Comparison of ENCODE assay signal across 23 mouse cellular contexts in the genomic region with DNA sequence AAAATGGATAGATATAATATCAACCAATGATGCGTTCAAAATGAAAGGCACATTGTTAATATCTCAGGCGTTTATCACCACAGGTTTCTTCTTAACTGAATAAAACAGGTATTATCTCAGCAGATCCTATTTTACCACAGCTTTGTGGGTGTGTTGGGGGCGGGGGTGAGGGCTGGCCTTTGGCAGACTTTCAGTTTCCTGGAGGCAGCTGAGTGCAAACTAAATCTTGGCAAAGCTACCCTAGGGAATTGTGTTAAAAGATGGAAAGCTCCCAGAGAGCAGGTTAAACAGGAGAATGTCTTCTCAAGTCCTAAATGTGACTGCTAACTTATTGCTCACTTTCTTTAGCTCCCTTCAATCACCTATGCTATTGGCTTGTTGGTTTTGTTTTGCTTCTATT.
DNase-seq lines count a peak whose midpoint lies in the region; ATAC-seq lines count a peak whose summit lies in the region.
"Had no signal": no experiment of that assay in that cellular context is flagged by ENCODE, and none has a peak within 500 bp of the region (broad histone marks: within the 10 kb centered on the region; RNA-seq: fewer than 3 reads in every experiment).

No protein-coding gene starts in this region.

- H3K4me1 ChIP-seq in midbrain, embryonic 14.5 days (ENCODE audit: control insufficient read depth, insufficient read depth, low read length) = peaks cover 6% of the 10 kb centered on the region; the same call in 1 of the 2 replicates
- H3K4me1 ChIP-seq in midbrain, embryonic 10.5 days = no peaks in the 10 kb centered on the region
- H3K4me1 ChIP-seq: embryonic facial prominence, embryonic 15.5 days; intestine, embryonic 15.5 days; kidney, embryonic 15.5 days; limb, embryonic 15.5 days; liver, embryonic 15.5 days had no signal

- intact Hi-C loops in left cerebral cortex, postnatal 36 days (cut with DNase I) = no loop called here

- no peak overlapping the region for H3K27ac ChIP-seq in midbrain, embryonic 14.5 days (replicated peaks; ENCODE audit: low read depth, low read length)
- no peak overlapping the region for H3K27ac ChIP-seq in midbrain, embryonic 10.5 days (replicated peaks)
- H3K27ac ChIP-seq: embryonic facial prominence, embryonic 15.5 days; intestine, embryonic 15.5 days; kidney, embryonic 15.5 days; limb, embryonic 15.5 days; liver, embryonic 15.5 days; midbrain, embryonic 15.5 days had no signal

- peak; percentile 47; the same call in 1 of the 2 replicates for ATAC-seq in frontal cortex, adult (ENCODE audit: low TSS enrichment)
- no peak for ATAC-seq in midbrain, embryonic 14.5 days (ENCODE audit: low FRiP score, low TSS enrichment)
- ATAC-seq: activated CD4-positive, CD25-positive, alpha-beta regulatory T cell, adult 4 months; CD4-positive, CD25-positive, alpha-beta regulatory T cell, adult 4 months; intestine, embryonic 15.5 days; lung, postnatal 0 days; midbrain, embryonic 15.5 days; Patski had no signal

- WGBS in midbrain, embryonic 14.5 days = 48% methylated on average over 3 of the region's 3 CpGs
- 57% methylated on average over 3 of the region's 3 CpGs for WGBS in midbrain, embryonic 10.5 days

- no peak overlapping the region for H3K9ac ChIP-seq in midbrain, embryonic 14.5 days (replicated peaks; ENCODE audit: low read length)
- H3K9ac ChIP-seq: embryonic facial prominence, embryonic 15.5 days; intestine, embryonic 15.5 days; kidney, embryonic 15.5 days; limb, embryonic 15.5 days; liver, embryonic 15.5 days; midbrain, embryonic 15.5 days had no signal

- no peaks in the 10 kb centered on the region for H3K27me3 ChIP-seq in midbrain, embryonic 14.5 days (ENCODE audit: control insufficient read depth, insufficient read depth, low read length)
- H3K27me3 ChIP-seq in midbrain, embryonic 10.5 days (ENCODE audit: low read depth, poor library complexity, severe bottlenecking) = no peaks in the 10 kb centered on the region
- H3K27me3 ChIP-seq: embryonic facial prominence, embryonic 15.5 days; intestine, embryonic 15.5 days; kidney, embryonic 15.5 days; limb, embryonic 15.5 days; liver, embryonic 15.5 days; midbrain, embryonic 15.5 days; Patski had no signal

- no peaks in the 10 kb centered on the region for H3K36me3 ChIP-seq in midbrain, embryonic 14.5 days (ENCODE audit: control insufficient read depth, insufficient read depth, low read length)
- no peaks in the 10 kb centered on the region for H3K36me3 ChIP-seq in midbrain, embryonic 10.5 days
- H3K36me3 ChIP-seq: embryonic facial prominence, embryonic 15.5 days; intestine, embryonic 15.5 days; kidney, embryonic 15.5 days; limb, embryonic 15.5 days; liver, embryonic 15.5 days; midbrain, embryonic 15.5 days had no signal

- no peak overlapping the region for H3K4me3 ChIP-seq in midbrain, embryonic 14.5 days (replicated peaks; ENCODE audit: low read depth, low read length)
- H3K4me3 ChIP-seq in midbrain, embryonic 10.5 days = no peak overlapping the region
- H3K4me3 ChIP-seq: embryonic facial prominence, embryonic 15.5 days; intestine, embryonic 15.5 days; kidney, embryonic 15.5 days; limb, embryonic 15.5 days; liver, embryonic 15.5 days; midbrain, embryonic 15.5 days had no signal

- no peak overlapping the region for H3K4me2 ChIP-seq in midbrain, embryonic 14.5 days (ENCODE audit: low read length)
- H3K4me2 ChIP-seq: embryonic facial prominence, embryonic 15.5 days; intestine, embryonic 15.5 days; kidney, embryonic 15.5 days; limb, embryonic 15.5 days; liver, embryonic 15.5 days; midbrain, embryonic 15.5 days had no signal

- DNase-seq in adrenal gland, postnatal 10 days = peak; percentile 6
- DNase-seq in adrenal gland, adult 8-10 months = no peak
- no peak for DNase-seq in frontal cortex, postnatal 25 days (ENCODE audit: low spot score in 2 of 2)
- peak; percentile 48 for DNase-seq in midbrain, embryonic 14.5 days
- no peak for DNase-seq in midbrain, embryonic 10.5 days (ENCODE audit: low spot score)
- peak; percentile 3 to 13 for DNase-seq in left cerebral cortex, postnatal 36 days (ENCODE audit: low spot score in 2 of 2)
- DNase-seq in neural tube, embryonic 10.5 days (ENCODE audit: extremely low spot score, low spot score) = no peak
- DNase-seq: adrenal gland, postnatal 25 days; kidney, postnatal 4 days; layer of hippocampus, adult 9-11 months; retina, postnatal 1 day; thymus, adult 18-20 months had no signal

- no peaks in the 10 kb centered on the region for H3K9me3 ChIP-seq in midbrain, embryonic 14.5 days (ENCODE audit: control insufficient read depth, low read length)
- H3K9me3 ChIP-seq in midbrain, embryonic 10.5 days (replicated peaks) = no peaks in the 10 kb centered on the region
- H3K9me3 ChIP-seq: embryonic facial prominence, embryonic 15.5 days; intestine, embryonic 15.5 days; kidney, embryonic 15.5 days; limb, embryonic 15.5 days; liver, embryonic 15.5 days; midbrain, embryonic 15.5 days had no signal

Comparison
In these comparisons a context has a peak if more than half of its experiments do, and no peak if none do; other contexts are left out.
1. DNase-seq: peak in adrenal gland, postnatal 10 days (single experiment), midbrain, embryonic 14.5 days (single experiment) and left cerebral cortex, postnatal 36 days (2 of 2); none in adrenal gland, adult 8-10 months (single experiment), frontal cortex, postnatal 25 days (0 of 2), midbrain, embryonic 10.5 days (single experiment) and neural tube, embryonic 10.5 days (single experiment).